Mouse (Mus musculus): ENCODE measurements at regions not wholly inside any gene's neighbourhood (a gene's known extent, or its start where the extent isn't known, plus 50 kb on each side); places are given as distances from the start of the nearest gene placed in this dataset.
A peak's percentile ranks its signal among the peaks of the same experiment; 100 is the strongest.
"Not testable (repeated sequence)": the region's sequence is repeated elsewhere in the genome, so short reads cannot be mapped to it uniquely, and the experiment has no call there.

- DNase-seq (ENCODE audit: low spot score in 2 of 2) = not testable (repeated sequence)
Measured at GRCm38 (mm10) chr6:18566934-18567333, 52.3 kb upstream of the Cttnbp2 start.

- DNase-seq (ENCODE audit: low spot score in 2 of 2) = no peak
Measured at GRCm38 (mm10) chr6:18569221-18569620, 54.6 kb upstream of the Cttnbp2 start.

- DNase-seq (ENCODE audit: low spot score in 2 of 2) = no peak
Measured at GRCm38 (mm10) chr6:18578501-18578900, 63.9 kb upstream of the Cttnbp2 start.

GRCm38 (mm10) chr6:18589436-18589835 lies 74.8 kb upstream of the Cttnbp2 start:
- no peak for DNase-seq (ENCODE audit: low spot score in 2 of 2)

- no peak for DNase-seq (ENCODE audit: low spot score in 2 of 2)
Measured at GRCm38 (mm10) chr6:18596680-18597079, 82.0 kb upstream of the Cttnbp2 start.

GRCm38 (mm10) chr6:18599626-18600025 lies 85.0 kb upstream of the Cttnbp2 start:
- DNase-seq (ENCODE audit: low spot score in 2 of 2) = no peak

GRCm38 (mm10) chr6:18601926-18602325 lies 87.3 kb upstream of the Cttnbp2 start:
- DNase-seq (ENCODE audit: low spot score in 2 of 2) = no peak

GRCm38 (mm10) chr6:18621372-18622262 lies 107.0 kb upstream of the Cttnbp2 start:
- peak; percentile 19 to 42 for DNase-seq (ENCODE audit: low spot score in 2 of 2)

GRCm38 (mm10) chr6:18628591-18628990 lies 113.9 kb upstream of the Cttnbp2 start:
- DNase-seq (ENCODE audit: low spot score in 2 of 2) = peak in 1 of 2 experiments; percentile 32

- DNase-seq (ENCODE audit: low spot score in 2 of 2) = peak in 1 of 2 experiments; percentile 49
Measured at GRCm38 (mm10) chr6:18633540-18634200, 119.0 kb upstream of the Cttnbp2 start.

- peak in 1 of 2 experiments; percentile 73 for DNase-seq (ENCODE audit: low spot score in 2 of 2)
Measured at GRCm38 (mm10) chr6:18639712-18640383, 125.2 kb upstream of the Cttnbp2 start.

GRCm38 (mm10) chr6:18648898-18649591 lies 134.4 kb upstream of the Cttnbp2 start:
- DNase-seq (ENCODE audit: low spot score in 2 of 2) = peak in 1 of 2 experiments; percentile 31

GRCm38 (mm10) chr6:18651319-18651718 lies 136.7 kb upstream of the Cttnbp2 start:
- no peak for DNase-seq (ENCODE audit: low spot score in 2 of 2)

- peak in 1 of 2 experiments; percentile 39 for DNase-seq (ENCODE audit: low spot score in 2 of 2)
Measured at GRCm38 (mm10) chr6:18652006-18652601, 137.5 kb upstream of the Cttnbp2 start.

- DNase-seq (ENCODE audit: low spot score in 2 of 2) = no peak
Measured at GRCm38 (mm10) chr6:18654275-18654674, 139.6 kb upstream of the Cttnbp2 start.

GRCm38 (mm10) chr6:18656202-18656601 lies 141.6 kb upstream of the Cttnbp2 start:
- DNase-seq (ENCODE audit: low spot score in 2 of 2) = no peak

GRCm38 (mm10) chr6:18656772-18657401 lies 142.2 kb upstream of the Cttnbp2 start:
- no peak for DNase-seq (ENCODE audit: low spot score in 2 of 2)

- no peak for DNase-seq (ENCODE audit: low spot score in 2 of 2)
Measured at GRCm38 (mm10) chr6:18664687-18665086, 150.0 kb upstream of the Cttnbp2 start.

GRCm38 (mm10) chr6:18665992-18666391 lies 151.3 kb upstream of the Cttnbp2 start:
- DNase-seq (ENCODE audit: low spot score in 2 of 2) = no peak

- no peak for DNase-seq (ENCODE audit: low spot score in 2 of 2)
Measured at GRCm38 (mm10) chr6:18666543-18666942, 151.9 kb upstream of the Cttnbp2 start.

GRCm38 (mm10) chr6:18670677-18671076 lies 156.0 kb upstream of the Cttnbp2 start:
- no peak for DNase-seq (ENCODE audit: low spot score in 2 of 2)
